Comparison of ENCODE assay signal across 8 mouse cellular contexts in the genomic region with DNA sequence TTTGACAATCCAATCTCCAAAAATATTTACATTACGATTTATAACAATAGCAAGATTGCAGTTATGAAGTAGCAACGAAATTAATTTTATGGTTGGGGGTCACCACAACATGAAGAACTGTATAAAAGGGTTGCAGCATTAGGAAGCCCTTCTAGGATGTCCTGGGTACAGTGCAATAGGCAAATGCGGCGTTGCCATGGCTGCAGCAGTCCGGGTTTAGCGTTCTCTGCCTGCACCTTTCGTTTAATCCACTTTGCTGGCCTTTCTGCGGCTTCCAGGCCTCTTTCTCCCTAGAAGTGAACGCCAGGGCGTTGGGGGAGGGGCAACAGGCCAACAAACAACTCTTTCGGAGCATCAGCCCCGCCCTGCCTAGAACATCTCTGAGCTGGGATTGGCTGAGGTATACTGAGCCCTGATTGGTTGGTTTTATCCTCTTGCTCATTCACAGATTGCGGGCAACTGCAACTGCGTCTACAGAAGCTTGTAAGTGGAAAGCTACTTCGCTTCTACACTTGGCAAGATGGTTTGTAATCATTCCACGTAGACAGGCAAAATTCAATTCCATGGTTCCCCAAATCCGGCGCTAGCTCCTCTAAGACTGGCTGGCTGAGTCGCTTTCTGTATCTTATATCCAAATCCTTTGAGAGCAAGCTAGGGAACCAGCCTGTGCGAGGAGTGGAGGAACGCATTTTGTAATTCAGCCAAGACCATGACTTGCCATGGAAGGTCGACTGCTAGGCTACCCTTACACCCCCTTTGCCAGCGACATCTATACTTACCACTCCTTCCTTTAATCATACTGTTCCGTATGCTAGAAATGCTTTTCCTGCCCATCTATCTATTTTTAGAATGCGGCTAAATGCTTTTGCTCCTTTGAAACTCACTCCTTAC. TPM values are rescaled to one million over a fixed set of nuclear protein-coding genes. Genes with fewer than 3 reads are reported as not detected.
DNase-seq lines count a peak whose midpoint lies in the region; ATAC-seq and TF ChIP-seq lines count a peak whose summit lies in the region.

No protein-coding gene starts in this region.

- ATAC-seq in embryonic facial prominence, embryonic 11.5 days (replicated peaks; ENCODE audit: insufficient number of reproducible peaks, low FRiP score, low TSS enrichment, low read depth) = peak; percentile 91
- ATAC-seq in intestine, postnatal 0 days = peak; percentile 84
- peak; percentile 92 for ATAC-seq in megakaryocyte-erythroid progenitor cell, adult 5-6 weeks (replicated peaks; ENCODE audit: low FRiP score, low TSS enrichment, poor library complexity, severe bottlenecking)

- H3K27me3 ChIP-seq in embryonic facial prominence, embryonic 11.5 days (ENCODE audit: control insufficient read depth, insufficient read depth, low read length) = no peaks in the 10 kb centered on the region
- H3K27me3 ChIP-seq in intestine, postnatal 0 days (replicated peaks; ENCODE audit: control insufficient read depth, insufficient read depth, low read length) = no peaks in the 10 kb centered on the region

- DNase-seq in adrenal gland, postnatal 25 days = peak; percentile 93
- peak; percentile 97 for DNase-seq in embryonic facial prominence, embryonic 11.5 days (ENCODE audit: low spot score)
- DNase-seq in heart, adult 11 months = peak; percentile 99
- DNase-seq in left cerebral cortex, postnatal 25 days (ENCODE audit: low spot score in 2 of 2) = peak; percentile 86 to 94
- peak; percentile 86 for DNase-seq in right cerebral cortex, postnatal 14 days
- peak; percentile 93 for DNase-seq in urinary bladder, postnatal 14 days (ENCODE audit: low spot score)

- peak overlapping the region; percentile 61 for H3K4me2 ChIP-seq in embryonic facial prominence, embryonic 11.5 days (ENCODE audit: low read depth, low read length)
- peak overlapping the region; percentile 52 for H3K4me2 ChIP-seq in intestine, postnatal 0 days (replicated peaks; ENCODE audit: low read depth)

- H3K4me3 ChIP-seq in embryonic facial prominence, embryonic 11.5 days (ENCODE audit: low read depth, low read length) = peak overlapping the region; percentile 24
- peak overlapping the region; percentile 22 for H3K4me3 ChIP-seq in intestine, postnatal 0 days (ENCODE audit: low read depth, low read length)

- WGBS in embryonic facial prominence, embryonic 11.5 days = 8% methylated on average over 25 of the region's 25 CpGs
- 8% methylated on average over 25 of the region's 25 CpGs for WGBS in intestine, postnatal 0 days

- no peak for TF ChIP-seq CTCF in intestine, postnatal 0 days (IDR thresholded peaks at IDR 0.05; ENCODE audit: low read depth)

- no peaks in the 10 kb centered on the region for H3K9me3 ChIP-seq in embryonic facial prominence, embryonic 11.5 days (replicated peaks; ENCODE audit: control insufficient read depth, low read length)
- H3K9me3 ChIP-seq in intestine, postnatal 0 days (ENCODE audit: control insufficient read depth) = no peaks in the 10 kb centered on the region

- intact Hi-C loops in left cerebral cortex, postnatal 25 days (cut with DNase I) = no loop called here

- H3K4me1 ChIP-seq in embryonic facial prominence, embryonic 11.5 days (ENCODE audit: control insufficient read depth, insufficient read depth, low read length) = peaks cover 6% of the 10 kb centered on the region; the same call in 1 of the 2 replicates
- no peaks in the 10 kb centered on the region for H3K4me1 ChIP-seq in intestine, postnatal 0 days (replicated peaks; ENCODE audit: control insufficient read depth, insufficient read depth, low read length)

- H3K36me3 ChIP-seq in embryonic facial prominence, embryonic 11.5 days (replicated peaks; ENCODE audit: control insufficient read depth, insufficient read depth, low read depth, low read length) = no peaks in the 10 kb centered on the region
- H3K36me3 ChIP-seq in intestine, postnatal 0 days (ENCODE audit: control insufficient read depth, insufficient read depth) = peaks cover 12% of the 10 kb centered on the region

- H3K9ac ChIP-seq in embryonic facial prominence, embryonic 11.5 days (replicated peaks; ENCODE audit: low read length) = peak overlapping the region; percentile 51
- H3K9ac ChIP-seq in intestine, postnatal 0 days (ENCODE audit: low read depth, low read length) = no peak overlapping the region

- H3K27ac ChIP-seq in embryonic facial prominence, embryonic 11.5 days (replicated peaks; ENCODE audit: low read depth, low read length) = peak overlapping the region; percentile 43; the same call in 1 of the 2 replicates
- no peak overlapping the region for H3K27ac ChIP-seq in intestine, postnatal 0 days (ENCODE audit: low read depth, low read length)

RNA-seq across cellular contexts. Expression of a gene that starts 10.9 kb away (rescaled TPM):
- total RNA-seq in adrenal gland, postnatal 25 days (2021) = 50.7 and 68.6 TPM in 2 replicates
- 11.2 and 13.1 TPM in 2 replicates for polyA plus RNA-seq in embryonic facial prominence, embryonic 11.5 days (2014; fragmentation: Nextera tagmentation; extraction: Ambion mirVana)
- polyA plus RNA-seq in intestine, postnatal 0 days (2015; fragmentation: Nextera tagmentation; extraction: Ambion mirVana) = 7.1 and 10.1 TPM in 2 replicates
- total RNA-seq in left cerebral cortex, postnatal 25 days (2021) = 10 to 100 TPM; 28.7 to 29.5 TPM
- total RNA-seq in megakaryocyte-erythroid progenitor cell, adult 5-6 weeks (2014; fragmentation: Nextera tagmentation) = 1.7 and 2.3 TPM in 2 replicates
- 0.19 and 2.8 TPM in 2 replicates for total RNA-seq in megakaryocyte-erythroid progenitor cell, adult 5-6 weeks (2017)

RNA-seq across cellular contexts. Expression of a gene that starts 18.9 kb away (rescaled TPM):
- 45.8 and 51.8 TPM in 2 replicates for total RNA-seq in adrenal gland, postnatal 25 days (2021)
- polyA plus RNA-seq in embryonic facial prominence, embryonic 11.5 days (2014; fragmentation: Nextera tagmentation; extraction: Ambion mirVana) = 63.1 and 69.3 TPM in 2 replicates
- 16.8 and 18.7 TPM in 2 replicates for polyA plus RNA-seq in intestine, postnatal 0 days (2015; fragmentation: Nextera tagmentation; extraction: Ambion mirVana)
- 10 to 100 TPM; 23.6 to 25.8 TPM for total RNA-seq in left cerebral cortex, postnatal 25 days (2021)
- 30.9 and 35.9 TPM in 2 replicates for total RNA-seq in megakaryocyte-erythroid progenitor cell, adult 5-6 weeks (2014; fragmentation: Nextera tagmentation)
- total RNA-seq in megakaryocyte-erythroid progenitor cell, adult 5-6 weeks (2017) = 14.2 and 24.7 TPM in 2 replicates

RNA-seq across cellular contexts. Expression of a gene that starts 39.8 kb away (rescaled TPM):
- total RNA-seq in adrenal gland, postnatal 25 days (2021) = 226 and 298 TPM in 2 replicates
- 525 and 569 TPM in 2 replicates for polyA plus RNA-seq in embryonic facial prominence, embryonic 11.5 days (2014; fragmentation: Nextera tagmentation; extraction: Ambion mirVana)
- polyA plus RNA-seq in intestine, postnatal 0 days (2015; fragmentation: Nextera tagmentation; extraction: Ambion mirVana) = 70.7 and 73.2 TPM in 2 replicates
- total RNA-seq in left cerebral cortex, postnatal 25 days (2021) = 100 to 1,000 TPM; 177 to 190 TPM
- total RNA-seq in megakaryocyte-erythroid progenitor cell, adult 5-6 weeks (2014; fragmentation: Nextera tagmentation) = 304 and 315 TPM in 2 replicates
- 750 and 793 TPM in 2 replicates for total RNA-seq in megakaryocyte-erythroid progenitor cell, adult 5-6 weeks (2017)

Comparison
In these comparisons a context has a peak if more than half of its experiments do, and no peak if none do; other contexts are left out.
1. RNA of a gene that starts 10.9 kb away (total RNA-seq): 50.7 to 68.6 TPM in adrenal gland, postnatal 25 days and 28.7 to 29.5 TPM in left cerebral cortex, postnatal 25 days; 0.19 to 2.8 TPM in megakaryocyte-erythroid progenitor cell, adult 5-6 weeks; every median in the first group is over 4 times any median in the second.
2. Peak in every context shown above with its lines, with median percentiles within 50 percentile points of each other: DNase-seq and ATAC-seq.